Mouse (Mus musculus): ENCODE measurements around the gene Fam131c. TPM values are rescaled to one million over a fixed set of nuclear protein-coding genes. Genes with fewer than 3 reads are reported as not detected.
A peak's percentile ranks its signal among the peaks of the same experiment; 100 is the strongest.

The Fam131c gene
- total RNA-seq, 2 experiments from 2014 or later = 0.94 to 2.9 TPM

- intact Hi-C loops (cut with DNase I) = loop anchor here (1.0 to 2.0 kb wide), 2 partner anchors 26 to 77 kb away; no protein-coding TSS in a partner anchor
- DNase-seq = peak; percentile 63 to 75
Measured at GRCm38 (mm10) chr4:141429847-141430246, 61.8 kb downstream of the Fam131c start.

DNA sequence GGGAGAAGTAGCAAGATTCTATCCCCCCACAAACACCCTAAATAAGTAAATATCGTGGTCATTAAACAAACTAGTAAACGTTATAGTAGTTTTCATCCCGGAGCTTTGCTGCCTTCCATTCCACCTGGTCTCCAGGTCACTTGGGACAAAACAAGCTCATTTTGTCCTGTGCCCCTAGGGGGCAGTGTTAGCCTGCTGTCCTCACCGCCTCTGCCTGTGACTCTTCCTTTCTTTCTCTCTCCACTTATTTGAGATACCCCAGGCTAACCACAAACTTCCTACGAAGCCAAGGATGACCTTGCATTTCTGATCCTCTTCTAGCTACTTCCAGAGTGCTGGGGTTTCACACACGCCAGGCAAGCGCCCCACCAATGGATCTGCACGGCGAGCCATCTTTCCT lies 63.0 kb downstream of the Fam131c start:
- intact Hi-C loops (cut with DNase I) = loop anchor here (1.0 to 2.0 kb wide), 4 partner anchors 27 to 144 kb away; no protein-coding TSS in a partner anchor

GRCm38 (mm10) chr4:141432666-141433065 lies 64.6 kb downstream of the Fam131c start:
- no peak for DNase-seq
- intact Hi-C loops (cut with DNase I) = no loop called here

More for the DNA sequence above, 63.0 kb downstream of the Fam131c start:
- peak; percentile 81 to 83 for DNase-seq

GRCm38 (mm10) chr4:141433191-141433590 lies 65.2 kb downstream of the Fam131c start:
- intact Hi-C loops (cut with DNase I) = no loop called here
- no peak for DNase-seq

Small RNAs within 50 kb of the gene (microRNA-seq; reads per million reads assigned to microRNA genes)
- gene Gm25690 = 0 reads per million in 2 experiments

Other genes with a start within 250 kb of the Fam131c start
- gene Szrd1, start 228.4 kb upstream of the Fam131c start, total RNA-seq (2021) = 100 to 1,000 TPM in 1 of 2 experiments, 10 to 100 TPM in 1; 92.4 to 108 TPM
- gene Fbxo42, start 220.3 kb upstream of the Fam131c start, total RNA-seq (2021) = 10 to 100 TPM; 14.7 to 15.6 TPM
- 1 to 10 TPM; 1.0 to 1.2 TPM for gene Rsg1, start 154.3 kb upstream of the Fam131c start, total RNA-seq (2021)
- 10 to 100 TPM; 11.6 to 14.7 TPM for gene Arhgef19, start 128.7 kb upstream of the Fam131c start, total RNA-seq (2021)
- gene Epha2, start 67.0 kb upstream of the Fam131c start, total RNA-seq (2021) = 1 to 10 TPM; 8.1 TPM
- not detected for gene Clcnka, start 30.5 kb downstream of the Fam131c start, total RNA-seq (2021)
- 1 to 10 TPM in 1 of 2 experiments, under 1 TPM in 1; 0.91 to 1.2 TPM for gene Clcnkb, start 47.8 kb downstream of the Fam131c start, total RNA-seq (2021)
- 1,000 to 10,000 TPM; 1,029 to 1,075 TPM for gene Hspb7, start 52.6 kb downstream of the Fam131c start, total RNA-seq (2021)
- not detected for gene Srarp, start 67.9 kb downstream of the Fam131c start, total RNA-seq (2021)
- 10 to 100 TPM; 18.0 to 21.9 TPM for gene Zbtb17, start 76.4 kb downstream of the Fam131c start, total RNA-seq (2021)
- 10 to 100 TPM; 32.1 to 34.2 TPM for gene Spen, start 170.4 kb downstream of the Fam131c start, total RNA-seq (2021)
- gene Fblim1, start 237.9 kb downstream of the Fam131c start, total RNA-seq (2021) = 100 to 1,000 TPM; 241 to 248 TPM

All from heart, postnatal 10 days (tissue).